Mouse (Mus musculus): Measurements from ENCODE around the gene Emg1.
A peak's percentile ranks its signal among the peaks of the same experiment; 100 is the strongest.

Emg1 gene

GRCm38 (mm10) chr6:124740888-124741761 is 29.1 kb upstream of the Emg1 start, which contains the start of gene Grcc10:
Gene Grcc10, minus strand, starts transcription at chr6:124741374.
- peak; percentile 90 for DNase-seq (ENCODE audit: low read depth, low spot score)

- DNase-seq (ENCODE audit: low read depth, low spot score) = peak; percentile 57
Measured at GRCm38 (mm10) chr6:124740211-124740887, 28.4 kb upstream of the Emg1 start.

- DNase-seq (ENCODE audit: low read depth, low spot score) = no peak
Measured at GRCm38 (mm10) chr6:124739231-124739796, 27.3 kb upstream of the Emg1 start.

- DNase-seq (ENCODE audit: low read depth, low spot score) = no peak
Measured at GRCm38 (mm10) chr6:124738511-124739023, 26.6 kb upstream of the Emg1 start, which contains the start of gene Ptpn6. Gene Ptpn6, minus strand, starts transcription at chr6:124738714.

GRCm38 (mm10) chr6:124737040-124737439 is 25.1 kb upstream of the Emg1 start:
- DNase-seq (ENCODE audit: low read depth, low spot score) = no peak

- no peak for DNase-seq (ENCODE audit: low read depth, low spot score)
Measured at GRCm38 (mm10) chr6:124734417-124734816, 22.4 kb upstream of the Emg1 start.

- DNase-seq (ENCODE audit: low read depth, low spot score) = no peak
Measured at GRCm38 (mm10) chr6:124732476-124733370, 20.7 kb upstream of the Emg1 start.

- DNase-seq (ENCODE audit: low read depth, low spot score) = no peak
Measured at GRCm38 (mm10) chr6:124731038-124731437, 19.1 kb upstream of the Emg1 start.

GRCm38 (mm10) chr6:124729850-124730705 is 18.1 kb upstream of the Emg1 start:
- no peak for DNase-seq (ENCODE audit: low read depth, low spot score)

- no peak for DNase-seq (ENCODE audit: low read depth, low spot score)
Measured at GRCm38 (mm10) chr6:124728621-124729020, 16.6 kb upstream of the Emg1 start.

GRCm38 (mm10) chr6:124724472-124724871 is 12.5 kb upstream of the Emg1 start:
- DNase-seq (ENCODE audit: low read depth, low spot score) = no peak

GRCm38 (mm10) chr6:124723541-124723940 is 11.6 kb upstream of the Emg1 start:
- no peak for DNase-seq (ENCODE audit: low read depth, low spot score)

- no peak for DNase-seq (ENCODE audit: low read depth, low spot score)
Measured at GRCm38 (mm10) chr6:124722876-124723473, 11.0 kb upstream of the Emg1 start.

- no peak for DNase-seq (ENCODE audit: low read depth, low spot score)
Measured at GRCm38 (mm10) chr6:124720904-124721303, 8.9 kb upstream of the Emg1 start.

GRCm38 (mm10) chr6:124719354-124719978 is 7.5 kb upstream of the Emg1 start:
- no peak for DNase-seq (ENCODE audit: low read depth, low spot score)

- DNase-seq (ENCODE audit: low read depth, low spot score) = no peak
Measured at GRCm38 (mm10) chr6:124718703-124719102, 6.7 kb upstream of the Emg1 start.

- DNase-seq (ENCODE audit: low read depth, low spot score) = no peak
Measured at GRCm38 (mm10) chr6:124717968-124718367, 6.0 kb upstream of the Emg1 start.

GRCm38 (mm10) chr6:124716864-124717490 is 5.0 kb upstream of the Emg1 start:
- no peak for DNase-seq (ENCODE audit: low read depth, low spot score)

GRCm38 (mm10) chr6:124712918-124713317 is 940 bp upstream of the Emg1 start:
- no peak for DNase-seq (ENCODE audit: low read depth, low spot score)

Data from skeletal muscle tissue, adult 2 months (tissue).